Mouse (Mus musculus) liver, embryonic 14.5 days (tissue): Measurements from ENCODE around the gene Rtn4r. TPM values are rescaled to one million over a fixed set of nuclear protein-coding genes. Genes with fewer than 3 reads are reported as not detected.

Experiments used
- ATAC-seq: fragments of 200-750 bp; cut with Nextera tagmentation; 2 replicates; pipeline ENCODE4 v1.8.0; 2017; ENCODE audit warnings: moderate number of reproducible peaks, mild to moderate bottlenecking, moderate library complexity; ENCODE audit not compliant: insufficient read depth
- DNase-seq, 3 experiments: peaks; one replicate each; pipeline ENCODE4 v3.0.0-alpha.2; 2012 to 2013; ENCODE audit warnings: low read depth in 3 of 3, low spot score in 3 of 3
- H3K27ac ChIP-seq: fragments of 300-500 bp; sonication (generic); 2 replicates; pipeline ENCODE4 v1.5.1; 2014; ENCODE audit warnings: moderate library complexity, mild to moderate bottlenecking, control low read depth, inconsistent platforms
- H3K27me3 ChIP-seq: fragments of 300-500 bp; sonication (generic); 2 replicates; pipeline ENCODE4 v1.6.1; 2014; ENCODE audit warnings: mild to moderate bottlenecking, low read length, moderate library complexity; ENCODE audit not compliant: control insufficient read depth, insufficient read depth
- H3K36me3 ChIP-seq: fragments of 300-500 bp; sonication (generic); replicated peaks from 2 replicates; pipeline ENCODE4 v1.6.1; 2014; ENCODE audit warnings: low read depth; ENCODE audit not compliant: control insufficient read depth, insufficient read depth
- H3K4me1 ChIP-seq, 2 experiments: fragments of 200-500 bp in 1 of 2; fragments of 300-500 bp in 1 of 2; sonication (generic) in 1 of 2; replicated peaks; 2 replicates each; pipeline ENCODE4 v1.6.1; 2012 to 2014; ENCODE audit warnings: antibody characterized with exemption in 1 of 2, inconsistent platforms in 1 of 2, low read length in 1 of 2; ENCODE audit not compliant: control insufficient read depth in 2 of 2, insufficient read depth in 2 of 2
- H3K4me2 ChIP-seq: fragments of 300-500 bp; sonication (generic); 2 replicates; pipeline ENCODE4 v1.6.1; 2014; ENCODE audit warnings: low read depth, mild to moderate bottlenecking, control low read depth, moderate library complexity
- H3K4me3 ChIP-seq, 2 experiments: fragments of 200-500 bp in 1 of 2; fragments of 300-500 bp in 1 of 2; sonication (generic) in 1 of 2; 2 replicates each; pipeline ENCODE4 v1.5.1; 2012 to 2014; ENCODE audit warnings: low read depth in 2 of 2, low read length in 2 of 2, mild to moderate bottlenecking in 2 of 2, control low read depth in 1 of 2, inconsistent platforms in 1 of 2, moderate library complexity in 1 of 2; ENCODE audit not compliant: insufficient read depth in 1 of 2
- H3K9ac ChIP-seq: fragments of 300-500 bp; sonication (generic); replicated peaks from 2 replicates; pipeline ENCODE4 v1.6.1; 2014; ENCODE audit warnings: mild to moderate bottlenecking, control low read depth, moderate library complexity
- H3K9me3 ChIP-seq: fragments of 300-500 bp; sonication (generic); 2 replicates; pipeline ENCODE4 v1.6.1; 2016; ENCODE audit warnings: low read length, mixed read lengths; ENCODE audit not compliant: control insufficient read depth
- CTCF ChIP-seq: IDR thresholded peaks from 2 replicates; pipeline ENCODE4 v1.5.1; 2016; ENCODE audit warnings: antibody characterized with exemption, low read depth, control low read depth
- EP300 ChIP-seq: IDR thresholded peaks from 2 replicates; pipeline ENCODE4 v1.6.1; 2016; ENCODE audit warnings: antibody characterized with exemption, low read depth
- WGBS: fragments of 180-500 bp; shearing (Covaris S2); extraction: QIAGEN DNeasy Blood & Tissue Kit; methylation state at CpG from one replicate; pipeline ENCODE4 v1.1.7; 2014; ENCODE audit not compliant: insufficient replicate concordance; 5-methylcytosine and 5-hydroxymethylcytosine counted together
- polyA plus RNA-seq, 2 experiments: library from polyadenylated mRNA; depleted of rRNA in 1 of 2; stranded (reverse) in 1 of 2; unstranded in 1 of 2; fragments of >200 nt; fragmentation: Nextera tagmentation in 1 of 2; extraction: Ambion mirVana in 1 of 2; gene quantifications; 2 replicates each; pipeline versions ENCODE4 v1.2.1 to v1.2.3; 2012 to 2014

The Rtn4r gene
- polyA plus RNA-seq, 2 experiments = 0.46 to 0.52 TPM

DNA sequence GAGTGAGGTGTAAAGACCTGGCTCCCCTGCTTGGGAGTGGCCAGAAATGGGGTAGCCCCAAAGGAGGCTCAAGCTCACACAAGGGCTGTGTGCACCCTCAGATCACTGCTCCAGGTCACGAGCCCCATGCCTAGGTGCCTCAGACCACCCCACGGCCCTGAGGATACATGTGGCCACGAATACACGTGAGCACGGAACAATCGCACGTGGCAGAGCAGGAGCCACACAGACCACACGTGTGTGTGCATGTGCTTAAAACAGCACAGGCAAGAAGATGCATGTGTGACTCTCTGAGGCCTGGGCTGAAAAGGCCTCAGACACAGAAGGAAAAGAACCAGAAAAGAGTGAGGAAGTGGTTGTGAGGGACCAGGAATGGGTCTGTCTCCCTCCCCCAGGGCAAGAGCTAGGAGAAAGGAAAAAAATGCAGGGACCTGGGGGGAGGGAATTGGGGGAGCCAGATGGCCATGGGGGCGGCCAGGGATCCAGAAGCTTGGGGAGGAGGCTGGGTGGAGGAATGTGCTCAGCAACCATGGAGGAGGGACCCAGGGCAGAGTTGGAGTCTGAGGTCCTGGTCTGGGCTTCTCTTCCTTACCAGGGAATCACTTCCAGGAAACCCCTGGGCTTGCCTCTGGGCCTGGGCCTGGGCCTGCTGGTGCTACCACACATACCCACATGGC, 25.5 kb downstream of the Rtn4r start:
- no peaks in the 10 kb centered on the region for H3K27me3 ChIP-seq
- 67% methylated on average over 9 of the region's 9 CpGs for WGBS
- no peak overlapping the region for H3K9ac ChIP-seq
- no peak overlapping the region for H3K4me2 ChIP-seq
- TF ChIP-seq EP300 (no peak), CTCF (no peak)
- H3K4me1 ChIP-seq = peaks cover 0 to 5% of the 10 kb centered on the region in 2 experiments; a peak in 2 of 4 replicates
- no peak for ATAC-seq
- no peak overlapping the region for H3K4me3 ChIP-seq
- DNase-seq = no peak
- H3K36me3 ChIP-seq = no peaks in the 10 kb centered on the region
- no peaks in the 10 kb centered on the region for H3K9me3 ChIP-seq
- no peak overlapping the region for H3K27ac ChIP-seq

DNA sequence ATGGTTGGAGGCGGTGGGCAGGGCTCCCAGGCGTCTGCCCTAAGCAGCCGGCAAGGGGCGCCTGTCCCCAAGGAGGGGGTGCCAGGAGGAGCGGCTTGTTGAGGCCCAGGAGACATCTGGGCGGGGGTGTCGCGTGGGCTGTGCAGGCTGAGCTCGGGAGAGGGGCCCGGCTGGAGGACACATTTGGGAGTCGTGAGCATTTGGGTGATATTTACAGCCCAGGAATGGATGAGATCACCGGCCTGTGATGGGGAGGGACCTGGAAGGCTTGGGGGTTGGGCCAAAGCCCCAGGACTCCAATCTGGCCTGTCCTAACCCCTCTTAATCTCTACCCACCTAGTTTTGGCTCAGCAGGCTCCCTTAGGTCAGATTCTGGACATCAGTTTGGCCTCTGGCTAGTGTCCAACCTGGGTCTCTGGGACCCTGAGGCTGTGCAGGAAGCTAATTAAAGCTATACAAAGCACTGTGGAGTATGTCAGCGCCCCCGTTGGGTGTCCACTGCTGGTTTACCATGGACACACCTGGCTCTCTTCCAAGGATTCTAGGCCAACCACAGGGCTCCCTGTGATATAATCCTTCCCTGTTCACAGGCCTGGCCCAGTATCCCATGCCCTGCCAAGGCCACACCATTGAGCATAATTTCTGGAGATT, 27.2 kb downstream of the Rtn4r start:
- ATAC-seq = no peak

DNA sequence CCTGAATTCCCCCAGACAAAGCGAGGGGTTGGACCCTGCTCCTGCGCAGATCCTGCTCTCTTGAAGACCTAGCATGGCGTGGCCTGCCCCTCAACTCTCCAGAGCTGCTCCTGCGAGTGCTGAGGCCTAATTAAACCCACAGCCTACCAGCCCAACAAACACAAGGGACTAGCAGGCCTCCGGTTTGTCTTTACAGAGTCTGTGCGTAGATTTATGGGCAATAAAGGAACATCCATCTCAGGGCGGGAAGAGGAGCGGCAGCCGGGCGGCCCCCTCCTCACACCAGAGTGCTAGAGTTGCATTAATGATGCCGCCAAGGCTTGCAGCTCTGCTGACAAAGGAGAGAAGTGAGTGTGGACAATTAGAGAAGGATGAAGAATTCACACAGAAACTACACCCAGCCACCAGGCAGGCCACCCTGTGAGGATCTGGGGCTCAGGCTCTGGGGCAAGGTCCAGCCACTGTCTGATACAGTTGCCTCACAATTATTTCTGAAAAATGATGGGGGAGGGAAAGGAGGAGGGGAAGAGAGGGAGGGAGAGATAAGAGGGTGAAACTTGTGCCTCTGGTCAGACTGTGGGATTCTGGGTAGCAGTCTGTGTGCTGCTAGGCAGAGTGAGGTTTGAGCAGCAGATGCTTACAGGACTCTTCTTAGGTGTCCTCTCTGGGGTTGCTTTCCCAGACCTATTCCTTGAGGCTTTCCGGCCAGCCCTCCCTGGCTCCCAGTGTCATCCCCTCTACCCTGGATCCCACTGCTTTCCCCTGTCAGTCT, 29.3 kb downstream of the Rtn4r start:
- Histone ChIP-seq H3K27ac (no peak overlapping the region), H3K4me1 (peaks cover 0 to 14% of the 10 kb centered on the region in 2 experiments; a peak in 3 of 4 replicates), H3K4me3 (no peak overlapping the region), H3K27me3 (no peaks in the 10 kb centered on the region), H3K9me3 (no peaks in the 10 kb centered on the region), H3K9ac (no peak overlapping the region), H3K36me3 (no peaks in the 10 kb centered on the region), H3K4me2 (no peak overlapping the region)
- WGBS = 61% methylated on average over 12 of the region's 12 CpGs
- no peak for DNase-seq
- TF ChIP-seq EP300 (no peak), CTCF (no peak)
- ATAC-seq = no peak

More for the DNA sequence above, 27.2 kb downstream of the Rtn4r start:
- H3K27ac ChIP-seq = no peak overlapping the region
- TF ChIP-seq CTCF (no peak), EP300 (no peak)
- peaks cover 0 to 11% of the 10 kb centered on the region in 2 experiments; a peak in 2 of 4 replicates for H3K4me1 ChIP-seq
- H3K9ac ChIP-seq = no peak overlapping the region
- no peak for DNase-seq
- 55% methylated on average over 14 of the region's 14 CpGs for WGBS
- H3K4me3 ChIP-seq = no peak overlapping the region
- H3K9me3 ChIP-seq = no peaks in the 10 kb centered on the region
- H3K36me3 ChIP-seq = no peaks in the 10 kb centered on the region
- H3K4me2 ChIP-seq = no peak overlapping the region
- H3K27me3 ChIP-seq = no peaks in the 10 kb centered on the region

DNA sequence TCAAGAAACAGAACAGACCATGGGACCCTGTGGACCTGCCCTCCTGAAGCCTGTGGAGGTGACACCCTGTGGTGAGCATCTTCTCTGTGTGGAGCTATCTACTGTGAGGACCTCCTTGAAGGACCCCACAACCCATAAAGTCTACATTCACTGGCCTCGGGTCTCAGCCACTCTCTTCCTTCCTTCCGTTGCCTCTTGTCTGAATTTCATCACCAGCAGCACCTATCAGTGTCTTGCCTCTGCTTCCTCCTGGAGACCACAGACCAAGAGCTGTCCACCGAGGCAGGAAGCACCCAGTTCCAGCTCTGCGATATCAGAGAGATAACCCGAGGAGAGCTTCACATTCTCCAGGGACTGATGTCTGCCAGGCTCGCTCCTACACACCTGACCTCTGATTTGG, 31.8 kb downstream of the Rtn4r start:
- Histone ChIP-seq H3K27ac (no peak overlapping the region), H3K4me1 (peaks cover 0 to 14% of the 10 kb centered on the region in 2 experiments; a peak in 3 of 4 replicates), H3K4me3 (no peak overlapping the region), H3K9ac (no peak overlapping the region), H3K36me3 (no peaks in the 10 kb centered on the region), H3K27me3 (no peaks in the 10 kb centered on the region), H3K9me3 (no peaks in the 10 kb centered on the region), H3K4me2 (no peak overlapping the region)
- ATAC-seq (no peak), DNase-seq (no peak)
- TF ChIP-seq CTCF (no peak), EP300 (no peak)
- WGBS = 9% methylated on average over 6 of the region's 6 CpGs

DNA sequence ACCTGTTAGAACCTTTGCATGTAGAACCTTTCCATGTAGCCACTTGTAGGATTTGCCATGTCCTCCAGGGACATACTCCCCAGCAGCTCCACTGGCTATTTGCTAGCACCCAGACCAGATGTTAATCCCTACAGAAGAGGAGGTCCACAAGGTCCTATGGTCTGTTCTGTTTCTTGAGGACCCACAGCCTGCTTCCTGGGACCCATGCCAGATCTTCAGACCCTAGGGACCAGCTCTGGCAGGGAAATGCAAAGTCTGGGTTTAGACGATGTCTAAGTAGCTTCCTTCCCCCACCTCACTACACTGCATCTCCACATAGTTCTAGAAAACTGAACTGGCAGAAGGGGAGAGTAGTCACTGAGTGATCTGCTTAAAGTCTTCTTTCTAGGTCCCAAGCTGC, 32.3 kb downstream of the Rtn4r start:
- no peak overlapping the region for H3K9ac ChIP-seq
- peaks cover 0 to 14% of the 10 kb centered on the region in 2 experiments; a peak in 3 of 4 replicates for H3K4me1 ChIP-seq
- H3K27ac ChIP-seq = no peak overlapping the region
- no peaks in the 10 kb centered on the region for H3K36me3 ChIP-seq
- no peaks in the 10 kb centered on the region for H3K9me3 ChIP-seq
- ATAC-seq (no peak), DNase-seq (no peak)
- TF ChIP-seq EP300 (no peak), CTCF (no peak)
- H3K27me3 ChIP-seq = no peaks in the 10 kb centered on the region
- WGBS = 0% methylated on average over 1 of the region's 1 CpGs
- H3K4me2 ChIP-seq = no peak overlapping the region
- no peak overlapping the region for H3K4me3 ChIP-seq
